Mouse (Mus musculus) splenic B cell, adult 2 months (primary cell): ENCODE results near the gene Dpysl4.

Experiments used
- DNase-seq: peaks from one replicate; pipeline ENCODE4 v3.0.0-alpha.2; 2011; ENCODE audit warnings: low read depth, low spot score
- H3K27me3 ChIP-seq: 2 replicates; pipeline ENCODE4 v1.6.1; 2012; ENCODE audit warnings: mild to moderate bottlenecking, low read length, moderate library complexity, mixed read lengths; ENCODE audit not compliant: control insufficient read depth, poor library complexity, insufficient read depth, severe bottlenecking
- H3K36me3 ChIP-seq: 2 replicates; pipeline ENCODE4 v1.6.1; 2012; ENCODE audit warnings: mild to moderate bottlenecking, low read length, moderate library complexity, mixed read lengths; ENCODE audit not compliant: control insufficient read depth, poor library complexity, insufficient read depth, severe bottlenecking

The Dpysl4 gene

DNA sequence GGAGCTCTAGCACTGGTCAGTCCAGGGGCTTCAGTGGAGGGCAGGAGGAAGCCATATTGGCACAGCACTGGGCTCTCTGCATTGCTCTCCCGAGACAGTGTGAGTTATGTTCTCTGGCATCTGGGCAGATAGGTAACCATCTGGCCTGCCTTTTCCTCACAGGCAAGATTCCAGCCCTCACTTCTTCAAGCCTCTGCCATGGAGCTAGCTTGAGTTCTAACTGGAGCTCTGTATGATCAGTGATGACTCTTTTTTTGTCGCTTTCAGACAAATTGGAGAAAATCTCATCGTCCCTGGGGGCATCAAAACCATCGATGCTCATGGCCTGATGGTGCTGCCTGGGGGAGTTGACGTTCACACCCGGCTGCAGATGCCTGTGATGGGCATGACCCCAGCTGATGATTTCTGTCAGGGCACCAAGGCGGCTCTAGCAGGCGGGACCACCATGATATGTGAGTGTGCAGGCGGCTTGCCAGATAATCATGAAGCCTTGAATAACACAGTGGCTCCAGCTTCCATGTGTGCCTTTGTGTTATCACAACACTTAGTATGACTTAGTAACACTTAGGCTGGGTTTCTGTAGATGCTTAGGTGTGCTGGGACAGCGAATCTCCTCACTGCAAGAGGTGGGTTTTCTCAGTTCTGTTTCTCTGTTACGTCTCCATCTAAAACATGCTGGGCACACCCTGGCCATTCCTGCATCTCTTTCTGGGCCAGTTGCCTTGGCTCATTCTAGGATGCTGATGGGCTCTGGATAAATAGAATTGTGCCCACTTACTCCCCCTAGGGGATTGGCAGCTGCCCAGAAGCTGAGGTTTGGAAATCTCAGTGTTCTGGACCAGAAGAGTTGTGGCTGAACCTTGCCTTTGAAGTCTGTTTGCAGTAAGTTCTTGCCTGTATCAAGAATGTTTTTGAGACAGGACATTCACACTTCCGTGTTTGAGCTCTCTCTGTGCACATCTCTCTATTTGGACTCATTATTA, 4.4 kb downstream of the Dpysl4 start:
- Histone ChIP-seq H3K36me3 (no peaks in the 10 kb centered on the region), H3K27me3 (no peaks in the 10 kb centered on the region)
- DNase-seq, result no peak

DNA sequence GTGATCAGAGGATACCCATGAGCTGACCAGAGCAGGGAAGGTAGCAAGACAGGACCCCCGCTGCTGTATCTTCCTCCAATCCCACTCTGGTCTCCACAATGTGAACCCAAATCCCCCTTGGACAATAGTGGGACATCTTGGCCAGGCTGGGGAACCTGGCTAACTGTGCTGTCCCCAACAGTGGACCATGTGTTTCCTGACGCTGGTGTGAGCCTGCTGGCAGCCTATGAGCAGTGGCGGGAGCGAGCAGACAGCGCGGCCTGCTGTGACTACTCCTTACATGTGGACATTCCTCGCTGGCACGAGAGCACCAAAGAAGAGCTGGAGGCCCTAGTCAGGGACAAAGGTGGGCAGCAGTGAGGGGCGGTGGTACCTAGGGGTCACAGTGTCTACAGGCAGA, 5.9 kb downstream of the Dpysl4 start:
- Histone ChIP-seq H3K36me3 (no peaks in the 10 kb centered on the region), H3K27me3 (no peaks in the 10 kb centered on the region)
- no peak for DNase-seq

DNA sequence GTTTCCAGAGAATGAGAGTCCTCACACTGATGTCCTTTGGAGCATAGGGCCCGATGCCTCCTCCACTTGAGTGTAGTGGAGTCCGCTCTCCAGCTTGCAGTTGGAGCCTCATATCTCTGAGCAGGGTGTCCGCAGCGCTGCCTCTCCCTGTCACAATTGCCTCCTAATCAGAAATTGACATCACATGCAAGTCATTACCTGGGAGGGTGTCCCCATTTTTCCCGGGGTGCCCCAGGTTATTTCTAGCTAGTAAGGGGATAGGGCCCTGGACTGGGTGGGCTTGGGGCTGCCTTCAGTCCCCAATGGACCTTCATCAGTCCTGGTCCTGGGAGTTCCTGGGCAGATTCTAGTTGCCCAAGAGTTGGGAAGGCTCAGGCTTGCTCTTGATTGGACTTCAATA, 6.9 kb downstream of the Dpysl4 start:
- Histone ChIP-seq H3K27me3 (no peaks in the 10 kb centered on the region), H3K36me3 (no peaks in the 10 kb centered on the region)
- DNase-seq, result no peak

DNA sequence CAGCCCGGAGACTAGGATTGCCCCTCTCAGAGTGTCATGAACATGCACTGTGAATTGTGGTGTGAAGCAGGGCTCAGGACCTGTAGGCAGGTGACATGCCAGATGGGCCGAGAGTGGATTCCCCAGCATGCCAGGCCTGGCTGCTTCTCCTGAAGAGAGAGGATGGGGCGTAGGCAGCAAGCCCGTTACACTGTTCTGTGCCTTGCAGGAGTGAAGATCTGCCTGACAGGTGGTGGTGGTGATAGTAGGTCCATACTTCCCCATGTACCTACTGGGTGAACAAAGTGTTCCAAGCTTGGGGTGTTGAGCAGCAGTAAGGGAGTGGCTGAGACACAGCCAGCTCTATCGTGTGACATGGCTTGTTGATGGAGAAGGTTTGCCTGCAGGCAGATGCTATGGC, 7.3 kb downstream of the Dpysl4 start:
- no peak for DNase-seq
- H3K36me3 ChIP-seq, result no peaks in the 10 kb centered on the region
- no peaks in the 10 kb centered on the region for H3K27me3 ChIP-seq

DNA sequence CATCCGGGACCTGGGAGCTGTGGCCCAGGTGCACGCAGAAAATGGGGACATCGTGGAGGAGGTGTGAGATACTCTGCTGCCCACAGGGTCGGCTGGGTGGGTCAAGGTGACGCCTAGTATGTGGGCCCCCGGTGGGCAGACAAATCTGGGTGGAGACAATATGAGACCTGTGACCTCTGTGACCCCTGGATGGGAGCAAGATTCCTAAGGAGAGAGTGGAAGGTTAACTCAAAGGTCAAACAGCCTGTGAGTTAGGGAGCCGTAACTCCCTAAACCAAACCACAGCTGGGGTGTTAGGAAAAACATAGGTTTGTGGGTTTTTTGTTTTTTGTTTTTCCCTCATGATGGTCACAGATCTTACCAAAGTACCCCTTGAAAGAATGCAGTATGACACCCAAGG, 8.0 kb downstream of the Dpysl4 start:
- DNase-seq, result no peak
- H3K27me3 ChIP-seq, result no peaks in the 10 kb centered on the region
- H3K36me3 ChIP-seq, result no peaks in the 10 kb centered on the region

DNA sequence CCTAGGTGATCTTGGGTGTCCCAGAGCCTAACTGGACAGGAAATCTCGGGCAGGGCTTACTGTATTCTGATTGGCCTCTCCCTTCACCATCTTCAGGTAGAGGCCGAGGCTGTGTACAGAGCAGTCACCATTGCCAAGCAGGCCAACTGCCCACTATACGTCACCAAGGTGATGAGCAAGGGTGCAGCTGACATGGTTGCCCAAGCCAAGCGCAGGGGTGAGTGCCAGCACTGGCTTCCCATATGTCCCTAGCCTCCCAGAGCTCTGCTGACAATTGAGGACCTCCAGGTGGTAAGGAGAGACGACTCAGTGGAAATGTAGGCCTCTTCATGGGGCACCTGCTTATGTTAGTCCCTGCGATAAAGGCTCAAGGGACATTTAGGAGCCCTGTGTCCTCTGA, 9.0 kb downstream of the Dpysl4 start:
- H3K27me3 ChIP-seq, result no peaks in the 10 kb centered on the region
- no peaks in the 10 kb centered on the region for H3K36me3 ChIP-seq
- DNase-seq, result no peak

DNA sequence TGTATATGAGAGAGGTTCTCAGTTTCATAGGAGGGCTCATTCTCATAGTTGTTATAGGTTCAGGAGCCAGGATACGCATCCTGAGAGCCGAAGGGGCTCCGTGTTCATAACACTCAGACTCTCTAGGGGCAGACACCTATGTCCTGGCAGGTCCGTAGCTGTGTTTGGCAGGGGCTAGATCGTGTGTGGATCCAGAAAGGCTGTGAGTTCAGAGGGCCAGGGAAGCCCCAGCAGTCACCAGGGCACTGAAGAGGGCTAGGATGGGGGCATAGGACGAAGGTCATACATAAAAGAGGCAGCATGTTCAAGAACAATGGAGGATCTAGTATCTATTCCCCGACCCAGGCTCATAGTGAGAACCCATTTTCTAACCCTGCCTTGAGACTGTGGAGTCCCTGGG, 9.5 kb downstream of the Dpysl4 start:
- Histone ChIP-seq H3K27me3 (no peaks in the 10 kb centered on the region), H3K36me3 (no peaks in the 10 kb centered on the region)
- DNase-seq, result no peak

DNA sequence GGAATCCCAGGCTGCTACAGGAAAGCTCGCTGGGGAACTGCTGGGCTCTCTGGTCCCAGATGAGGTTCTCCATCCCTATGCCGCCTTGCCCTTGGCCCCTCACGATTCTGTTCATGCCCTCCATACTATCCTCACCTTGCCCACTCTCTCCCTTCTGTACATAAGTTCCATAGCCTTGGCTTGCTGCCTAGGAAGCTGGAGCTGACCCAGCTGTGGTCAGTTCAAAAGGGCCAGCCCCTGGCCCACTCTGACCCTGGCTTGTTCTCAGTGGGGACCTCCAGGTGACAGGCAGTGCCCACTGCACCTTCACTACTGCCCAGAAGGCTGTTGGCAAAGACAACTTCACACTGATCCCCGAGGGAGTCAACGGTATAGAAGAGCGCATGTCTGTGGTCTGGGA, 10.6 kb downstream of the Dpysl4 start:
- no peaks in the 10 kb centered on the region for H3K27me3 ChIP-seq
- no peaks in the 10 kb centered on the region for H3K36me3 ChIP-seq
- DNase-seq, result no peak

DNA sequence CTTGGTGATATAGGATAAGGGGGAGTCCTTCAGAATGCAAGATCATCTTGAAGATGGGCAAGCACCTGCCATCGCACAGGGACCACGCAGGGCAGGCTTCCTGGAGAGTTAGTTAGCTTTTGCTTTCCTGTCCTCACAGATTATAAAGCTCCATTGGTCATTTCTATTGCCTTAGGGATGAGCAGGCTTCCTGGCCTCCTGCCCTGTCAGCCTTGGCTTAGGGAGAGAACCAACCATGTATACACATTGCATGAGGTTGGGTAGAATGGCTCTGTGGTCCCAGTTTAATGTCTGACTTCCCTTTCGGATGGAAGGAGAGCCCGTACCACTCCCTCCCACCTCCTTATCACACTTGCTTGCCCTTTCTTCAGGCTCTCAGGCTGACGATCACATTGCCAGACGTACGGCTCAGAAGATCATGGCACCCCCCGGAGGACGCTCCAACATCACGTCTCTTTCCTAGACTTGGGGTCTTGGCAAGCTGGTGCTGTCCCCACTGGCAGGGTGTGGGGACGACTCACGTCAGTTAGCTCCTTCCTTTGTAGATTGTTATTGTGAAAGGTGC, 14.8 kb downstream of the Dpysl4 start:
- no peaks in the 10 kb centered on the region for H3K27me3 ChIP-seq
- H3K36me3 ChIP-seq, result no peaks in the 10 kb centered on the region
- DNase-seq, result no peak

DNA sequence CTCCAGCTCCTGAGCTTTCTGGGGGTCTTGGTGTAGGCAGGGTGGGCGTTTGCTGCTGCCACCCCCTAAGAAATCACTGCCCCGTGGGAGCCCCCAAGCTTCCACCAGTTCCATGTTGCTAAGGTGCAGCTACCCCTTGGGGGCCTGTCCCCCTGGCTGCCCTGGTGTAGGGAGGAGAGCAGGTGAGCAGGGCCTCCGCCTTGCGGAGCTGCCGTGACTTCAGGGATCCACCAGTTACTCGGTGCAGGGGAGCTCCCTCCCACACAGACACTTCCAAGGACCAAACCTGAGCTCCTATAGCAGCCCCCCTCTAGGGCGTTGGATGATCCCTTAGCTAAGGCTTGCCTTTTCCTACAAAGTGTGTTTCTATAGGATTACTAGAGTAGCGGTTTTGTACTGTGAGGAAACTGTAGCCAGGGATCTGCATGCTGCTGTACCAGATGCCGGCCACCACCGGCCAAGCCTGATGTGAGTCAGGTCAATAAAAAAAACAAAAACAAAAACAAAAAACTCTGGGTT, 15.5 kb downstream of the Dpysl4 start:
- Histone ChIP-seq H3K27me3 (no peaks in the 10 kb centered on the region), H3K36me3 (no peaks in the 10 kb centered on the region)
- DNase-seq, result no peak

DNA sequence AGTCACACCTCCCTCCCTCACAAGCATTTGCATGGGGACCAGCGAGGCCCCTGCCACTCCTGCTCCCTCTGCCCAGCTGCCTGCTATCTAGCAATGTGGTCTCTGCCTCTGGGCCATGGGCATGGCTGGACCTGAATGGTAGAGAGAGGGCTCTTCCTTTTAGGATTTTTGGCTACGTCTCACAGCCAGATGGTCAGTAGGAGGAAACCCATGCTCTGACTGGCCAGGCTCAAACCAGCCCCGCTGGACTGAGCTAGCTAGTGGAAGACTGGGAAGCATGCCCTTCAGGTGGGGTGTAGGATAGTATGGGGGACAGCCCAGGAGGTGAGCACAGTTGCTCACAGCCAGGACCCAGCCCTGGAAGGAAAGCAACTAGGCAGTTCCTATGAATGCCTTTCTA, 16.0 kb downstream of the Dpysl4 start:
- Histone ChIP-seq H3K27me3 (no peaks in the 10 kb centered on the region), H3K36me3 (no peaks in the 10 kb centered on the region)
- no peak for DNase-seq

DNA sequence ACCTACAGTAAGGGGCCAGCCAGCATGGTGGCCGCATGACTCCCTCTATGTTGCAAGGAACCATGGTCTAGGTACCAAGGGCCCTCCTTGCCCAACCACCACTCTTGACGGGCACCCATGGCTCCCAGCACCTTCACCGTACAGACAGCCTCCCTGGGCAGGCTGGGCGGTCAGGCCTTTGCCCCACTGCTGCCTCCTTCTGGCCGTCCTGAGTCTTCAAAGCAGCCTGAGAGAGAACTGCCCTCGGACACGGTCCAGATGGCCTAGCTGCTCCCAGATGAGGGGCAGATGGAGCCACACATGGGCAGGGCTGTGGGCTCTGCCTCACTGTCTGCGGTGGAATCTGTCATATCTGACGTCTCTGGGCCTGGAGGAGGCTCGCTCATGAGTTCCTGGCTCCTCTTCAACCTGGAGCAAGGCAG, 18.2 kb downstream of the Dpysl4 start:
- DNase-seq, result no peak
- H3K27me3 ChIP-seq, result no peaks in the 10 kb centered on the region
- no peaks in the 10 kb centered on the region for H3K36me3 ChIP-seq

DNA sequence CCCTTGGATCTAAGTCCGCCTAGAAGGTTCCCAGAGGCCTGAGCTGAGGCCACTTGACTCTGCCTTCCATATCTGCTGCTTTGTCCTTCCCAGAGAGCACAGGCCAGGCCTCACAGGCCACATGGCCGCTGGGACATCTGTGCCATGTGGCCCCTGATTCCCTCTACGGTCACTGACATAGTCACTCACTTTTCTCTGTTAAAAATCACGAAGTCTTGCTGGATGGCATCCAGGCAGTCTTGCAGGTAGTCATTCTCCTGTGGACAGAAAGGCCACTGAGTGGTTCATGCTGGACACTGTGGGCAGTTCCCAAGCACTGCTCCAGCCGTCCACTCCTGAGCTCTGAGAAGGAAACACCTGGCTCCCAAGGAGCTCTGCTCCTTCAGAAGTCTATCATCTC, 19.3 kb downstream of the Dpysl4 start:
- no peak for DNase-seq
- no peaks in the 10 kb centered on the region for H3K27me3 ChIP-seq
- no peaks in the 10 kb centered on the region for H3K36me3 ChIP-seq

DNA sequence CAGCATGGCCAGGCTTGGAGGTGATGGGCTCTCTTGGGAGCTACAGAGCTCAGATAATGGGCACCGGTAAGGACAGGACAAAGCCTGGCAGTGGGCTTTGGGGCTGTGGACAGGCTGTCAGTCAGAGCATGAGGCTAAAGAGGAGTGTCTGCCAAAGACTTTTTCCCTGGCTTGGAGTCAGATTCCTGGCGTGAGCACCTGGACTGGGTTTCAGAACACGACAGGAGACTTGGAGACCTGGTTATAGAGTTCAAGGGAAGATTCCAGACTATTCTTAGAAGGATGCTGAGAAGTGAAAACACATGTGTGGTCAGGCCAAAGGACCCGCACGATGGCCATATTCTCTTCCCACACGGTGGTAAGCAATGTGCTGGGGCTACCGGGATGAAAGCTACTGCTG, 19.9 kb downstream of the Dpysl4 start:
- Histone ChIP-seq H3K36me3 (no peaks in the 10 kb centered on the region), H3K27me3 (no peaks in the 10 kb centered on the region)
- DNase-seq, result no peak

DNA sequence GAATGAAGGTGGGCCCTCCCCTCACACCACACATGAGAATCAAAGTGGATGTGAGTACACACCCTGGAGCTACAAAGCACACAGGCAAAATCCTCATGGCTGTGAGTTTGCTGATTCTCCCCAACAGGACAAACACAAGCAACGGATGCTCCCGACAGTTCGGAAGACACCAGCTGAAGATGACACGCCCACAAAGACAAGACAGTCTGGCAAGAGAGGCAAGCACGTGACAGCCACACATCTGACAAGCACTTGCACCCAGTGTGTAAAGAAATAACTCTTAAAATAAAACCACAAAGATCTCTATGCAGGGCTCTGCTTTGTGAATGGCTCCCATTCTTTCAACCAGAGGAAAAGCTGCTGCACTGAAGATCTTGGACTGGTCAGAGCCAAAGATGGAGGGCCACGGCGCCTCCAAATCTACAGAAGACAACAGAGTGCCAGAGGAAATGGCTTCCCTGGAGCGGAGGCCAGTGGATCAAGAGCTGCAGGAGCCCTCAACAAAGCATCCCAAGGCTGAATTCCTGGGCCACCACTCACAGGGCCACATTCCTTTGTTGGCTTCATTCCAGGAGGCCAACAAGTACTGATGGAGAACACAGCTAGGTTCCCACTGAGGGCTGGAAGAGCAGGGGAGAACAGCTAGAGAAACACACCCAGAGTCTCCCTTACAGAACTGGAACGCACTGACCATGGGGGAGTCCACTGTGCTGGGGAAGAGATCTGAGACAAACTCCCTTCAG, 22.3 kb downstream of the Dpysl4 start:
- H3K36me3 ChIP-seq, result no peaks in the 10 kb centered on the region
- DNase-seq, result no peak
- H3K27me3 ChIP-seq, result no peaks in the 10 kb centered on the region
